Mouse (Mus musculus) stomach, embryonic 16.5 days (tissue): ENCODE measurements around the gene Tns1. TPM values are rescaled to one million over a fixed set of nuclear protein-coding genes. Genes with fewer than 3 reads are reported as not detected.
A peak's percentile ranks its signal among the peaks of the same experiment; 100 is the strongest.

Experiments used
- ATAC-seq: fragments of 200-750 bp; cut with Nextera tagmentation; 2 replicates; pipeline ENCODE4 v1.8.0; 2017; ENCODE audit warnings: moderate number of reproducible peaks, moderate TSS enrichment; ENCODE audit not compliant: insufficient read depth, low FRiP score
- H3K27ac ChIP-seq: fragments of 300-500 bp; sonication (generic); 2 replicates; pipeline ENCODE4 v1.5.1; 2014; ENCODE audit warnings: low read length
- H3K27me3 ChIP-seq: fragments of 300-500 bp; sonication (generic); 2 replicates; pipeline ENCODE4 v1.6.1; 2014; ENCODE audit warnings: low read length, control low read depth, mixed read lengths; ENCODE audit not compliant: control insufficient read depth, insufficient read depth
- H3K36me3 ChIP-seq: fragments of 300-500 bp; sonication (generic); 2 replicates; pipeline ENCODE4 v1.6.1; 2014; ENCODE audit warnings: low read length; ENCODE audit not compliant: control insufficient read depth, insufficient read depth
- H3K4me1 ChIP-seq: fragments of 300-500 bp; sonication (generic); 2 replicates; pipeline ENCODE4 v1.6.1; 2014; ENCODE audit warnings: low read length, control low read depth, mixed read lengths; ENCODE audit not compliant: control insufficient read depth, insufficient read depth
- H3K4me2 ChIP-seq: fragments of 300-500 bp; sonication (generic); 2 replicates; pipeline ENCODE4 v1.6.1; 2014; ENCODE audit warnings: low read depth, low read length, mixed read lengths
- H3K4me3 ChIP-seq: fragments of 300-500 bp; sonication (generic); replicated peaks from 2 replicates; pipeline ENCODE4 v1.5.1; 2014; ENCODE audit warnings: mild to moderate bottlenecking, low read length
- H3K9ac ChIP-seq: fragments of 300-500 bp; sonication (generic); 2 replicates; pipeline ENCODE4 v1.6.1; 2014; ENCODE audit warnings: low read length
- H3K9me3 ChIP-seq: fragments of 300-500 bp; sonication (generic); replicated peaks from 2 replicates; pipeline ENCODE4 v1.6.1; 2016; ENCODE audit warnings: low read length, control low read depth; ENCODE audit not compliant: control insufficient read depth
- WGBS: fragments of 180-500 bp; shearing (Covaris S2); extraction: QIAGEN DNeasy Blood & Tissue Kit; methylation state at CpG from one replicate; pipeline ENCODE4 v1.1.7; 2014; 5-methylcytosine and 5-hydroxymethylcytosine counted together
- polyA plus RNA-seq: library from polyadenylated mRNA; unstranded; fragments of >200 nt; fragmentation: Nextera tagmentation; extraction: Ambion mirVana; gene quantifications from 2 replicates; pipeline ENCODE4 v1.2.1, GENCODE M21; 2015

Gene Tns1
- polyA plus RNA-seq, 1 experiment from 2014 or later = 45.0 TPM

GRCm38 (mm10) chr1:73963626-73964025 is 160.6 kb downstream of the Tns1 start:
- peak overlapping the region; percentile 62 for H3K9ac ChIP-seq

GRCm38 (mm10) chr1:73962668-73963371 is 161.4 kb downstream of the Tns1 start:
- 5% methylated on average over 12 of the region's 12 CpGs for WGBS
- peak; percentile 88 for ATAC-seq
- H3K4me3 ChIP-seq = peak overlapping the region; percentile 49

More at GRCm38 (mm10) chr1:73963626-73964025, 160.6 kb downstream of the Tns1 start:
- ATAC-seq = no peak
- Histone ChIP-seq H3K36me3 (no peaks in the 10 kb centered on the region), H3K4me2 (peak overlapping the region; percentile 68), H3K27ac (peak overlapping the region; percentile 97), H3K9me3 (no peaks in the 10 kb centered on the region), H3K4me3 (no peak overlapping the region), H3K4me1 (peaks cover 56% of the 10 kb centered on the region), H3K27me3 (no peaks in the 10 kb centered on the region)
- 17% methylated on average over 8 of the region's 8 CpGs for WGBS

GRCm38 (mm10) chr1:73962049-73962448 is 162.2 kb downstream of the Tns1 start:
- Histone ChIP-seq H3K9ac (peak overlapping the region; percentile 74), H3K27ac (peak overlapping the region; percentile 96), H3K27me3 (no peaks in the 10 kb centered on the region), H3K4me1 (peaks cover 66% of the 10 kb centered on the region), H3K36me3 (no peaks in the 10 kb centered on the region), H3K4me3 (peak overlapping the region; percentile 49), H3K9me3 (no peaks in the 10 kb centered on the region), H3K4me2 (peak overlapping the region; percentile 68)
- WGBS = 82% methylated on average over 5 of the region's 5 CpGs
- ATAC-seq = no peak

More at GRCm38 (mm10) chr1:73962668-73963371, 161.4 kb downstream of the Tns1 start:
- Histone ChIP-seq H3K27ac (peak overlapping the region; percentile 97), H3K36me3 (no peaks in the 10 kb centered on the region), H3K9ac (peak overlapping the region; percentile 74), H3K27me3 (no peaks in the 10 kb centered on the region), H3K4me1 (peaks cover 58% of the 10 kb centered on the region), H3K9me3 (no peaks in the 10 kb centered on the region), H3K4me2 (peak overlapping the region; percentile 68)

GRCm38 (mm10) chr1:73959758-73960157 is 164.5 kb downstream of the Tns1 start:
- H3K36me3 ChIP-seq = no peaks in the 10 kb centered on the region
- no peak overlapping the region for H3K9ac ChIP-seq
- H3K27me3 ChIP-seq = no peaks in the 10 kb centered on the region
- H3K9me3 ChIP-seq = no peaks in the 10 kb centered on the region
- peaks cover 79% of the 10 kb centered on the region for H3K4me1 ChIP-seq
- H3K4me3 ChIP-seq = no peak overlapping the region
- peak overlapping the region; percentile 84 for H3K27ac ChIP-seq
- H3K4me2 ChIP-seq = no peak overlapping the region
- ATAC-seq = no peak
- WGBS = 89% methylated on average over 10 of the region's 10 CpGs

- Histone ChIP-seq H3K9me3 (no peaks in the 10 kb centered on the region), H3K4me2 (no peak overlapping the region), H3K4me3 (no peak overlapping the region), H3K36me3 (no peaks in the 10 kb centered on the region), H3K4me1 (peaks cover 82% of the 10 kb centered on the region), H3K27ac (peak overlapping the region; percentile 84), H3K9ac (no peak overlapping the region), H3K27me3 (no peaks in the 10 kb centered on the region)
- ATAC-seq = no peak
- WGBS = 76% methylated on average over 6 of the region's 6 CpGs
Observed at GRCm38 (mm10) chr1:73959344-73959743, 164.9 kb downstream of the Tns1 start.

- Histone ChIP-seq H3K4me2 (peak overlapping the region; percentile 23; the same call in 1 of the 2 replicates), H3K9ac (peak overlapping the region; percentile 33; the same call in 1 of the 2 replicates), H3K36me3 (peaks cover under 1% of the 10 kb centered on the region; the same call in 1 of the 2 replicates), H3K9me3 (no peaks in the 10 kb centered on the region), H3K27me3 (no peaks in the 10 kb centered on the region), H3K4me1 (peaks cover 78% of the 10 kb centered on the region), H3K4me3 (no peak overlapping the region), H3K27ac (peak overlapping the region; percentile 84)
- WGBS = 31% methylated on average over 9 of the region's 9 CpGs
- ATAC-seq = no peak
Observed at GRCm38 (mm10) chr1:73958210-73958983, 165.9 kb downstream of the Tns1 start.

GRCm38 (mm10) chr1:73957428-73957827 is 166.8 kb downstream of the Tns1 start:
- ATAC-seq = no peak
- H3K4me2 ChIP-seq = no peak overlapping the region
- 63% methylated on average over 4 of the region's 4 CpGs for WGBS
- peak overlapping the region; percentile 84 for H3K27ac ChIP-seq
- no peak overlapping the region for H3K4me3 ChIP-seq
- H3K4me1 ChIP-seq = peaks cover 72% of the 10 kb centered on the region
- H3K9me3 ChIP-seq = no peaks in the 10 kb centered on the region
- peaks cover 6% of the 10 kb centered on the region; the same call in 1 of the 2 replicates for H3K36me3 ChIP-seq
- H3K27me3 ChIP-seq = no peaks in the 10 kb centered on the region
- H3K9ac ChIP-seq = 0 out of 2 replicates have a peak overlapping the region, but pooled peaks have one; percentile 19

- no peak for ATAC-seq
- Histone ChIP-seq H3K27ac (peak overlapping the region; percentile 69), H3K27me3 (no peaks in the 10 kb centered on the region), H3K36me3 (peaks cover 6% of the 10 kb centered on the region; the same call in 1 of the 2 replicates), H3K9ac (peak overlapping the region; percentile 29; the same call in 1 of the 2 replicates), H3K4me3 (no peak overlapping the region), H3K4me1 (peaks cover 62% of the 10 kb centered on the region), H3K9me3 (no peaks in the 10 kb centered on the region), H3K4me2 (no peak overlapping the region)
- 80% methylated on average over 1 of the region's 1 CpGs for WGBS
Observed at GRCm38 (mm10) chr1:73956320-73956719, 167.9 kb downstream of the Tns1 start.
